Mouse (Mus musculus): ENCODE data around the gene Cers4. TPM values are rescaled to one million over a fixed set of nuclear protein-coding genes. Genes with fewer than 3 reads are reported as not detected.

The Cers4 gene
- total RNA-seq (2021) = 10 to 100 TPM; 37.1 to 42.5 TPM

- intact Hi-C loops (cut with DNase I) = loop anchor here (5.0 to 10.0 kb wide), 2 partner anchors 256 to 328 kb away; partner anchors contain the start of genes Evi5l, Gm49320 and Map2k7
- peak; percentile 79 for DNase-seq (ENCODE audit: low spot score)
These were observed at the start of gene Cers4 for GRCm38 (mm10) chr8:4492851-4493685. TSS of gene Cers4 (plus strand) at chr8:4493026.

- no peak for DNase-seq (ENCODE audit: low spot score)
- intact Hi-C loops (cut with DNase I) = no loop called here
These were observed 34.7 kb upstream of the Cers4 start for GRCm38 (mm10) chr8:4458165-4458564.

- intact Hi-C loops (cut with DNase I) = no loop called here
- DNase-seq (ENCODE audit: low spot score) = no peak
These were observed 29.8 kb upstream of the Cers4 start for GRCm38 (mm10) chr8:4463061-4463460.

GRCm38 (mm10) chr8:4474419-4475187, 18.2 kb upstream of the Cers4 start:
- no peak for DNase-seq (ENCODE audit: low spot score)
- intact Hi-C loops (cut with DNase I) = no loop called here

GRCm38 (mm10) chr8:4481154-4481553, 11.7 kb upstream of the Cers4 start:
- no peak for DNase-seq (ENCODE audit: low spot score)
- intact Hi-C loops (cut with DNase I) = no loop called here

- intact Hi-C loops (cut with DNase I) = no loop called here
- DNase-seq (ENCODE audit: low spot score) = no peak
These were observed 11.2 kb upstream of the Cers4 start for GRCm38 (mm10) chr8:4481586-4481985.

- DNase-seq (ENCODE audit: low spot score) = no peak
- intact Hi-C loops (cut with DNase I) = no loop called here
These were observed 10.3 kb upstream of the Cers4 start for GRCm38 (mm10) chr8:4482501-4482900.

- intact Hi-C loops (cut with DNase I) = no loop called here
- no peak for DNase-seq (ENCODE audit: low spot score)
These were observed 9.5 kb upstream of the Cers4 start for GRCm38 (mm10) chr8:4483330-4483729.

- peak; percentile 40 for DNase-seq (ENCODE audit: low spot score)
- intact Hi-C loops (cut with DNase I) = loop anchor here (5.0 to 10.0 kb wide), 2 partner anchors 257 to 329 kb away; partner anchors contain the start of genes Evi5l, Gm49320 and Map2k7
These were observed 1.0 kb downstream of the Cers4 start for GRCm38 (mm10) chr8:4493686-4494440.

- intact Hi-C loops (cut with DNase I) = loop anchor here (10.0 kb wide), 1 partner anchor 331 kb away; the partner anchor contains the start of gene Evi5l
- DNase-seq (ENCODE audit: low spot score) = no peak
These were observed 3.1 kb downstream of the Cers4 start for GRCm38 (mm10) chr8:4495976-4496375.

- intact Hi-C loops (cut with DNase I) = loop anchor here (10.0 kb wide), 1 partner anchor 333 kb away; the partner anchor contains the start of gene Evi5l
- DNase-seq (ENCODE audit: low spot score) = no peak
These were observed 4.8 kb downstream of the Cers4 start for GRCm38 (mm10) chr8:4497610-4498009.

GRCm38 (mm10) chr8:4505364-4505763, 12.5 kb downstream of the Cers4 start:
- DNase-seq (ENCODE audit: low spot score) = no peak
- intact Hi-C loops (cut with DNase I) = no loop called here

GRCm38 (mm10) chr8:4507527-4507926, 14.7 kb downstream of the Cers4 start:
- DNase-seq (ENCODE audit: low spot score) = no peak
- intact Hi-C loops (cut with DNase I) = no loop called here

- no peak for DNase-seq (ENCODE audit: low spot score)
- intact Hi-C loops (cut with DNase I) = no loop called here
These were observed 18.0 kb downstream of the Cers4 start for GRCm38 (mm10) chr8:4510824-4511223.

- no peak for DNase-seq (ENCODE audit: low spot score)
- intact Hi-C loops (cut with DNase I) = no loop called here
These were observed 18.7 kb downstream of the Cers4 start for GRCm38 (mm10) chr8:4511429-4512115.

- intact Hi-C loops (cut with DNase I) = no loop called here
- DNase-seq (ENCODE audit: low spot score) = peak; percentile 35
These were observed 19.3 kb downstream of the Cers4 start for GRCm38 (mm10) chr8:4512116-4512495.

GRCm38 (mm10) chr8:4516162-4516561, 23.3 kb downstream of the Cers4 start:
- intact Hi-C loops (cut with DNase I) = loop anchor here (2.0 to 5.0 kb wide), 3 partner anchors 103 to 374 kb away; partner anchors contain the start of gene Snapc2

GRCm38 (mm10) chr8:4521472-4521871, 28.6 kb downstream of the Cers4 start:
- intact Hi-C loops (cut with DNase I) = no loop called here

More at GRCm38 (mm10) chr8:4516162-4516561, 23.3 kb downstream of the Cers4 start:
- DNase-seq (ENCODE audit: low spot score) = no peak

GRCm38 (mm10) chr8:4523525-4523924, 30.7 kb downstream of the Cers4 start:
- intact Hi-C loops (cut with DNase I) = no loop called here
- DNase-seq (ENCODE audit: low spot score) = no peak

More at GRCm38 (mm10) chr8:4521472-4521871, 28.6 kb downstream of the Cers4 start:
- DNase-seq (ENCODE audit: low spot score) = no peak
